Mouse (Mus musculus) layer of hippocampus, adult 6 months (tissue): ENCODE results near the gene Sfxn1. TPM values are rescaled to one million over a fixed set of nuclear protein-coding genes. Genes with fewer than 3 reads are reported as not detected.

Experiments used
- long read RNA-seq, 2 experiments: library from polyadenylated mRNA; unstranded; transcript quantifications; one replicate each; pipeline ENCODE4 v2.0.0; 2019 to 2020
- polyA plus RNA-seq: library from polyadenylated mRNA; unstranded; fragments of <200 nt; fragmentation: Nextera tagmentation; gene quantifications from 2 replicates; pipeline ENCODE4 v1.2.3, GENCODE M21; 2021

The Sfxn1 gene
- polyA plus RNA-seq: 53.8 and 55.4 TPM in 2 replicates
- long read RNA-seq, experiment 1, transcript Sfxn1-201 (11 exons, 2,783 nt): major isoform, 95 of 136 reads
- long read RNA-seq, experiment 1, partial matches to known transcripts: 9 of 136 reads
- long read RNA-seq, experiment 1, other reads (novel, unspliced or antisense): 31 of 136 reads
- long read RNA-seq, experiment 2, transcript Sfxn1-201 (11 exons, 2,783 nt): major isoform, 233 of 304 reads
- long read RNA-seq, experiment 2, partial matches to known transcripts: 11 of 304 reads
- long read RNA-seq, experiment 2, other reads (novel, unspliced or antisense): 59 of 304 reads

DNA sequence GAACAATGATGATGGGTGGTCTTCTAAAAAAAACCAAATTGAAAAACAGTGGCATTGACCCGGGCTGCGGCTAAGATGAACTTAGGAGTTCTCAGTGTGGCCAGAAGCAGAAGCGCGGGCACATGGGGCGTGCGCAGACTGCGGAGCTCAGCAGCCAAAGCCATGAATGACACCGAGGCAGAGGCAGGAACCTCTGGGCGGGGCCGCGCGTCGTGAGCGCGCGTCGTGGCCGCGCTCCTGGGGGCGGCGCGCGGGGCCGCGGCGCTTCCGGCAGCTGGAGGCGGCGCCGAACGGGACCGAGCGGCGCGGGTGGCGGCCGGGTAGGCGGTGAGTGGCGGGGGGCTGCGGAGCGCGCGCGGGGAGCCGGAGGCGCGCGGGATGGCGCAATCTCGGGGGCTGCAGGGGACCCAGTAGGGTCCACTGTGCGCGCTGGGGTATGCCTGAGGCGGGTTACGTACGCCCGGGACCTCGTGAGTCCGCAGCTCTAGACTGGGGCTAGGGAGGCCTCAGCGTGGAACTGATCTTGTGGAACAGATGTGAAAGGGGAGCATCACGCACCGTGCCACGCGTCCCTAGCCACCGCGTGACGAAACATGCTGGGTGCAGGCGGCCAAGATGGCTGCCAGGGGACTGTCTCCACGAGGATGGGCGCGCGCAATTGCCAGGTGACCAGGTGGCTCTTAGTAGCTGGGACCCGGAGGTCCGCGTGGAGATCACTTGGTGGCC lies at the start of gene Sfxn1:
Gene Sfxn1, plus strand, starts transcription at position 264 of the 726 bp plus-strand sequence.

DNA sequence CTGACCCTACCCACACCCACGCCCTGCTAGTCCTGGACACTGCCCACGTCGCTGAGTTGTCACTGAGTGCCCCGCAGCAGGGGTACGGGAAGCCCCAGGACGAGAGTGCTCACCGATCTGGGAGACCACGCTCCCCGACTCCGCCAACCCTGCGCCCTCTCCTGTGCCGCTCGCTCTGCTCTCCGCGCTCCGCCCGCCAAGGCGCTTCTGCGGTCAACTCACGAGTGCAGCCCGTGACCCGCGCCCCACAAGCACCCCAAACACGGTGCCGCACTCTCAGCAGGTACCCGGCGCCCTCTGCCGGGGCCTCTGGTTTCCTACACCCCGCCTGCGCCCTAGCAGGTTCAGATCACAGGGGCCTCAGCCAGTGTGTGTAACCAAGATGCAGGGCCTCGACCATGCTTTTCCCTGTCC lies 16.2 kb upstream of the Sfxn1 start, which contains the start of gene Drd1:
Gene Drd1, minus strand, starts transcription at position 258 of the 414 bp plus-strand sequence.

Other genes starting within 250 kb of the Sfxn1 start
- gene Drd1, start 16.2 kb upstream of the Sfxn1 start, polyA plus RNA-seq: 2.6 and 2.9 TPM in 2 replicates
- gene Hrh2, start 120.3 kb downstream of the Sfxn1 start, polyA plus RNA-seq: 1.0 and 1.2 TPM in 2 replicates